Mouse (Mus musculus) stomach, embryonic 16.5 days (tissue): ENCODE data around the gene Susd6. TPM values are rescaled to one million over a fixed set of nuclear protein-coding genes. Genes with fewer than 3 reads are reported as not detected.

Experiments
- ATAC-seq: fragments of 200-750 bp; cut with Nextera tagmentation; 2 replicates; pipeline ENCODE4 v1.8.0; 2017; ENCODE audit warnings: moderate number of reproducible peaks, moderate TSS enrichment; ENCODE audit not compliant: insufficient read depth, low FRiP score
- H3K27ac ChIP-seq: fragments of 300-500 bp; sonication (generic); 2 replicates; pipeline ENCODE4 v1.5.1; 2014; ENCODE audit warnings: low read length
- H3K27me3 ChIP-seq: fragments of 300-500 bp; sonication (generic); 2 replicates; pipeline ENCODE4 v1.6.1; 2014; ENCODE audit warnings: low read length, control low read depth, mixed read lengths; ENCODE audit not compliant: control insufficient read depth, insufficient read depth
- H3K36me3 ChIP-seq: fragments of 300-500 bp; sonication (generic); 2 replicates; pipeline ENCODE4 v1.6.1; 2014; ENCODE audit warnings: low read length; ENCODE audit not compliant: control insufficient read depth, insufficient read depth
- H3K4me1 ChIP-seq: fragments of 300-500 bp; sonication (generic); 2 replicates; pipeline ENCODE4 v1.6.1; 2014; ENCODE audit warnings: low read length, control low read depth, mixed read lengths; ENCODE audit not compliant: control insufficient read depth, insufficient read depth
- H3K4me2 ChIP-seq: fragments of 300-500 bp; sonication (generic); 2 replicates; pipeline ENCODE4 v1.6.1; 2014; ENCODE audit warnings: low read depth, low read length, mixed read lengths
- H3K4me3 ChIP-seq: fragments of 300-500 bp; sonication (generic); replicated peaks from 2 replicates; pipeline ENCODE4 v1.5.1; 2014; ENCODE audit warnings: mild to moderate bottlenecking, low read length
- H3K9ac ChIP-seq: fragments of 300-500 bp; sonication (generic); 2 replicates; pipeline ENCODE4 v1.6.1; 2014; ENCODE audit warnings: low read length
- H3K9me3 ChIP-seq: fragments of 300-500 bp; sonication (generic); replicated peaks from 2 replicates; pipeline ENCODE4 v1.6.1; 2016; ENCODE audit warnings: low read length, control low read depth; ENCODE audit not compliant: control insufficient read depth
- WGBS: fragments of 180-500 bp; shearing (Covaris S2); extraction: QIAGEN DNeasy Blood & Tissue Kit; methylation state at CpG from one replicate; pipeline ENCODE4 v1.1.7; 2014; 5-methylcytosine and 5-hydroxymethylcytosine counted together
- polyA plus RNA-seq: library from polyadenylated mRNA; unstranded; fragments of >200 nt; fragmentation: Nextera tagmentation; extraction: Ambion mirVana; gene quantifications from 2 replicates; pipeline ENCODE4 v1.2.1, GENCODE M21; 2015

Gene Susd6
- polyA plus RNA-seq, 1 experiment from 2014 or later: 17.6 TPM

GRCm38 (mm10) chr12:80865175-80865574 is 74.9 kb downstream of the Susd6 start:
- no peak for ATAC-seq
- Histone ChIP-seq H3K27ac (no peak overlapping the region), H3K4me3 (no peak overlapping the region), H3K4me1 (0 out of 2 replicates have a peak, but pooled peaks cover 6% of the 10 kb centered on the region), H3K9ac (no peak overlapping the region), H3K9me3 (no peaks in the 10 kb centered on the region), H3K36me3 (no peaks in the 10 kb centered on the region; the same call in 1 of the 2 replicates), H3K27me3 (no peaks in the 10 kb centered on the region), H3K4me2 (no peak overlapping the region)
- 93% methylated on average over 4 of the region's 4 CpGs for WGBS

GRCm38 (mm10) chr12:80866023-80866422 is 75.7 kb downstream of the Susd6 start:
- WGBS: 65% methylated on average over 2 of the region's 2 CpGs
- no peak overlapping the region for H3K27ac ChIP-seq
- H3K36me3 ChIP-seq: no peaks in the 10 kb centered on the region; the same call in none of the 2 replicates
- H3K9ac ChIP-seq: no peak overlapping the region
- H3K27me3 ChIP-seq: no peaks in the 10 kb centered on the region
- ATAC-seq: no peak
- 0 out of 2 replicates have a peak, but pooled peaks cover 6% of the 10 kb centered on the region for H3K4me1 ChIP-seq
- H3K4me2 ChIP-seq: no peak overlapping the region
- no peak overlapping the region for H3K4me3 ChIP-seq
- no peaks in the 10 kb centered on the region for H3K9me3 ChIP-seq

GRCm38 (mm10) chr12:80867083-80867482 is 76.8 kb downstream of the Susd6 start:
- 0 out of 2 replicates have a peak, but pooled peaks cover 2% of the 10 kb centered on the region for H3K4me1 ChIP-seq
- no peak overlapping the region; the same call in 1 of the 2 replicates for H3K27ac ChIP-seq
- no peaks in the 10 kb centered on the region for H3K9me3 ChIP-seq
- H3K36me3 ChIP-seq: no peaks in the 10 kb centered on the region; the same call in none of the 2 replicates
- WGBS: 64% methylated on average over 3 of the region's 3 CpGs
- no peaks in the 10 kb centered on the region for H3K27me3 ChIP-seq
- H3K4me2 ChIP-seq: no peak overlapping the region
- no peak overlapping the region for H3K4me3 ChIP-seq
- no peak for ATAC-seq
- H3K9ac ChIP-seq: no peak overlapping the region

- Histone ChIP-seq H3K27ac (no peak overlapping the region), H3K4me2 (no peak overlapping the region), H3K27me3 (no peaks in the 10 kb centered on the region), H3K9ac (no peak overlapping the region), H3K9me3 (no peaks in the 10 kb centered on the region), H3K4me3 (no peak overlapping the region), H3K4me1 (no peaks in the 10 kb centered on the region), H3K36me3 (no peaks in the 10 kb centered on the region; the same call in none of the 2 replicates)
- 81% methylated on average over 7 of the region's 7 CpGs for WGBS
- no peak for ATAC-seq
These were observed 78.1 kb downstream of the Susd6 start for GRCm38 (mm10) chr12:80868401-80868800.

- 78% methylated on average over 7 of the region's 7 CpGs for WGBS
- H3K36me3 ChIP-seq: peaks cover 9% of the 10 kb centered on the region; the same call in 1 of the 2 replicates
- H3K4me3 ChIP-seq: no peak overlapping the region
- H3K4me1 ChIP-seq: 0 out of 2 replicates have a peak, but pooled peaks cover 6% of the 10 kb centered on the region
- H3K9ac ChIP-seq: no peak overlapping the region
- no peak overlapping the region for H3K27ac ChIP-seq
- H3K4me2 ChIP-seq: no peak overlapping the region
- no peaks in the 10 kb centered on the region for H3K27me3 ChIP-seq
- ATAC-seq: no peak
- no peaks in the 10 kb centered on the region for H3K9me3 ChIP-seq
These were observed 87.1 kb downstream of the Susd6 start for GRCm38 (mm10) chr12:80877215-80878092.

GRCm38 (mm10) chr12:80878093-80878430 is 87.8 kb downstream of the Susd6 start:
- H3K4me2 ChIP-seq: no peak overlapping the region
- H3K36me3 ChIP-seq: peaks cover 9% of the 10 kb centered on the region; the same call in 1 of the 2 replicates
- no peaks in the 10 kb centered on the region for H3K9me3 ChIP-seq
- no peak overlapping the region for H3K27ac ChIP-seq
- H3K4me1 ChIP-seq: 0 out of 2 replicates have a peak, but pooled peaks cover 6% of the 10 kb centered on the region
- ATAC-seq: no peak
- no peaks in the 10 kb centered on the region for H3K27me3 ChIP-seq
- H3K4me3 ChIP-seq: no peak overlapping the region
- WGBS: 77% methylated on average over 6 of the region's 6 CpGs
- H3K9ac ChIP-seq: no peak overlapping the region

- Histone ChIP-seq H3K4me1 (0 out of 2 replicates have a peak, but pooled peaks cover 6% of the 10 kb centered on the region), H3K9me3 (no peaks in the 10 kb centered on the region), H3K4me2 (no peak overlapping the region), H3K36me3 (peaks cover 9% of the 10 kb centered on the region; the same call in 1 of the 2 replicates), H3K4me3 (no peak overlapping the region), H3K9ac (no peak overlapping the region), H3K27me3 (no peaks in the 10 kb centered on the region), H3K27ac (peak overlapping the region; percentile 11; the same call in 1 of the 2 replicates)
- WGBS: 75% methylated on average over 3 of the region's 3 CpGs
- no peak for ATAC-seq
These were observed 88.3 kb downstream of the Susd6 start for GRCm38 (mm10) chr12:80878653-80879052.

GRCm38 (mm10) chr12:80879267-80879666 is 89.0 kb downstream of the Susd6 start:
- no peak overlapping the region for H3K4me3 ChIP-seq
- H3K27me3 ChIP-seq: no peaks in the 10 kb centered on the region
- H3K9ac ChIP-seq: no peak overlapping the region
- H3K4me2 ChIP-seq: no peak overlapping the region
- peaks cover 4% of the 10 kb centered on the region; the same call in 1 of the 2 replicates for H3K36me3 ChIP-seq
- WGBS: 45% methylated on average over 4 of the region's 4 CpGs
- ATAC-seq: peak; percentile 27; the same call in 1 of the 2 replicates
- H3K9me3 ChIP-seq: no peaks in the 10 kb centered on the region
- H3K4me1 ChIP-seq: 0 out of 2 replicates have a peak, but pooled peaks cover 6% of the 10 kb centered on the region
- H3K27ac ChIP-seq: no peak overlapping the region

GRCm38 (mm10) chr12:80881121-80881520 is 90.8 kb downstream of the Susd6 start:
- Histone ChIP-seq H3K4me1 (peaks cover 18% of the 10 kb centered on the region; the same call in 1 of the 2 replicates), H3K9me3 (no peaks in the 10 kb centered on the region), H3K4me2 (no peak overlapping the region), H3K27ac (no peak overlapping the region), H3K36me3 (no peaks in the 10 kb centered on the region), H3K27me3 (no peaks in the 10 kb centered on the region), H3K9ac (no peak overlapping the region), H3K4me3 (no peak overlapping the region)
- ATAC-seq: no peak
- WGBS: 79% methylated on average over 3 of the region's 3 CpGs
